Mouse (Mus musculus): ENCODE measurements around the gene Rhbdd3. TPM values are rescaled to one million over a fixed set of nuclear protein-coding genes. Genes with fewer than 3 reads are reported as not detected.

Rhbdd3 gene
- polyA plus RNA-seq, 1 experiment, result 22.1 TPM

DNA sequence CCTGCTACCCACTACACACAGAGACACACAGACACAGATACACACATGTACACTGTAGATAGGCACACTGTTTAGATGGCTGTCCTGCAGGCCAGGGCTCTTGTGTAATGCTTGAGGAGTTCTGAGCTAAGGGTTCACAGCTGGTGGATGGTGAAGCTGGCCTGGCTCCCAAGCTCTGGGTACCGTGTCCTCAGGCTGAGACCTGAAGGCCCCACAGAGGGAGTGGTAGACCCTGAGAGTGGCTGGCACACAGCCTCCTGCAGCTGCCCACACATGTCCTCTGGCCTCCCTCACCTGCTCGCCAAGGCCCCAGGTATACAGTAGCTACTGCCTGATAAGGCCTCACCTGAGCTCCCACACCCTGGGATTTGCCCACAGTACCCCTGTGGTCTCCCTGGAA is 43.2 kb downstream of the Rhbdd3 start:
- Histone ChIP-seq H3K27me3 (ENCODE audit: control insufficient read depth, insufficient read depth, low read length) (no peaks in the 10 kb centered on the region), H3K4me1 (ENCODE audit: control insufficient read depth, insufficient read depth, insufficient read length, low read length) (peaks cover 11% of the 10 kb centered on the region; the same call in 1 of the 2 replicates), H3K27ac (ENCODE audit: insufficient read depth, low read depth, low read length) (no peak overlapping the region), H3K4me3 (ENCODE audit: low read depth, low read length) (no peak overlapping the region), H3K36me3 (ENCODE audit: control insufficient read depth, insufficient read depth, low read length) (no peaks in the 10 kb centered on the region)
- WGBS, result 36% methylated on average over 2 of the region's 2 CpGs
- TF ChIP-seq CTCF (IDR thresholded peaks at IDR 0.05; ENCODE audit: extremely low read depth, insufficient read length, insufficient replicate concordance, low read depth, low read length) (no peak), POLR2A (IDR thresholded peaks at IDR 0.05; ENCODE audit: low read depth, low read length) (no peak)

DNA sequence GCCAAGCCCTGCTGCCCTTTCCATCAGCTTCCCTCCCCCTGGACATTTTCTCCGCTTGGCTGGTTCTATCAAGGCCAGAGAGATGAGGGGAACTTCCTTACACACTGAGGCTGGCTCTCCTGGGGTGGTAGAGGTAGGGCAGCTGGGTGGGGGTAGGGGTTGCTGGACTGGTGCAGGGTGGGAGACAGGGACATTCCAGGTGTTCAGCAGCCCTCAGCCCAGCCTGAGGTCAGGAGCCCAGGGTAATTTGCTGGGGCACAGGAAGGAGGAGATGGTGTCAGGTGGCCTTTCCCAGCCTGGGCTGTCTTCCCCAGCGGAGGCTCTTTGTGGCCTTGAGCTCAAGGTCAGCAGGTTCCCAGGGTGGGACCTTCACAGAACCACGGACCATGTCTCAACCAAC is 46.9 kb downstream of the Rhbdd3 start:
- no peaks in the 10 kb centered on the region for H3K27me3 ChIP-seq (ENCODE audit: control insufficient read depth, insufficient read depth, low read length)
- H3K36me3 ChIP-seq (ENCODE audit: control insufficient read depth, insufficient read depth, low read length), result no peaks in the 10 kb centered on the region
- TF ChIP-seq CTCF (IDR thresholded peaks at IDR 0.05; ENCODE audit: extremely low read depth, insufficient read length, insufficient replicate concordance, low read depth, low read length), result no peak
- TF ChIP-seq POLR2A (IDR thresholded peaks at IDR 0.05; ENCODE audit: low read depth, low read length), result no peak
- peaks cover 18% of the 10 kb centered on the region for H3K4me1 ChIP-seq (ENCODE audit: control insufficient read depth, insufficient read depth, insufficient read length, low read length)
- WGBS, result 85% methylated on average over 3 of the region's 3 CpGs
- no peak overlapping the region for H3K4me3 ChIP-seq (ENCODE audit: low read depth, low read length)
- H3K27ac ChIP-seq (ENCODE audit: insufficient read depth, low read depth, low read length), result no peak overlapping the region

DNA sequence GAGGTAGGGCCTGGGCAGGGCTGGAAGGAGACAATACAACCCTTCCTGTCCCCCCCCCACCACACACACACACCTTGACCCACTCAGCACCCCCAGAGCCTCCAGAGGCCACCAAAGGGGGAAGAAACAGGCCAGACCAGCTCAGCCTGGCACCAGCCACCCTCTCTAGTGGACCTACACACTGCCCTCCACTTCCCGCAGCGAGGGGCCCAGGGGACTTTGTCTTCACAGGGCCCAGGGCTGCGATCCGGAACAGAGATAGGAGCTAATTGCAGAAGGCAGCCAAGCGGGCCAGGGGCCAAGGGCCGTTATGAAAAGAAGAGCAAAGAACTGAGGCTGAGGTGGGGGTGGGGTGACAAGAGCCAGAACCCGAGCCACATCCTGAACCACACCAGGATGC is 50.5 kb downstream of the Rhbdd3 start:
- peak overlapping the region; percentile 17 for H3K27ac ChIP-seq (ENCODE audit: insufficient read depth, low read depth, low read length)
- H3K4me3 ChIP-seq (ENCODE audit: low read depth, low read length), result peak overlapping the region; percentile 5
- no peaks in the 10 kb centered on the region for H3K36me3 ChIP-seq (ENCODE audit: control insufficient read depth, insufficient read depth, low read length)
- H3K4me1 ChIP-seq (ENCODE audit: control insufficient read depth, insufficient read depth, insufficient read length, low read length), result peaks cover 16% of the 10 kb centered on the region
- 5% methylated on average over 7 of the region's 7 CpGs for WGBS
- TF ChIP-seq POLR2A (IDR thresholded peaks at IDR 0.05; ENCODE audit: low read depth, low read length) (no peak), CTCF (IDR thresholded peaks at IDR 0.05; ENCODE audit: extremely low read depth, insufficient read length, insufficient replicate concordance, low read depth, low read length) (no peak)
- H3K27me3 ChIP-seq (ENCODE audit: control insufficient read depth, insufficient read depth, low read length), result peaks cover 6% of the 10 kb centered on the region

DNA sequence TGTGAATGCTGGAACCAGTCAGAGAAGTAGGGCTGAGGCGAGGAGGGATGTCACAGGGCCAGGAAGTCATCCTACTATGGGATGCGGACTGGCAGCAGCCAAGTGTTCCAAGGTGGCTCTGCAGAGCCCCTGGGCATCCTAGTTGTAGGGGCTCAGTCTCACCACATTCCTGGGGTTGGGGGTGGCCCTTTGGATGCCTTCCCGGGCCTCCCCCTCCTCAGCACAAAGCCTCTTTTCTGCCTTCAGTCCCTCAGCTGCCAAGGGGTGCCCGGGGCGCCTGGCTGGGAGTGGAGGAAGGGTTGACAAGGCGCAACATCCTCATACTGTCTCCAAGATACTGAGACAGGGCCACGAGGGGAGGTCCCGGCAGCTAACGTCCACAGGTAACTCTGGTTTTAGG is 51.2 kb downstream of the Rhbdd3 start:
- Histone ChIP-seq H3K4me1 (ENCODE audit: control insufficient read depth, insufficient read depth, insufficient read length, low read length) (peaks cover 16% of the 10 kb centered on the region), H3K27ac (ENCODE audit: insufficient read depth, low read depth, low read length) (peak overlapping the region; percentile 17), H3K27me3 (ENCODE audit: control insufficient read depth, insufficient read depth, low read length) (peaks cover 6% of the 10 kb centered on the region), H3K4me3 (ENCODE audit: low read depth, low read length) (no peak overlapping the region), H3K36me3 (ENCODE audit: control insufficient read depth, insufficient read depth, low read length) (no peaks in the 10 kb centered on the region)
- TF ChIP-seq CTCF (IDR thresholded peaks at IDR 0.05; ENCODE audit: extremely low read depth, insufficient read length, insufficient replicate concordance, low read depth, low read length), result no peak
- no peak for TF ChIP-seq POLR2A (IDR thresholded peaks at IDR 0.05; ENCODE audit: low read depth, low read length)
- 82% methylated on average over 9 of the region's 9 CpGs for WGBS

DNA sequence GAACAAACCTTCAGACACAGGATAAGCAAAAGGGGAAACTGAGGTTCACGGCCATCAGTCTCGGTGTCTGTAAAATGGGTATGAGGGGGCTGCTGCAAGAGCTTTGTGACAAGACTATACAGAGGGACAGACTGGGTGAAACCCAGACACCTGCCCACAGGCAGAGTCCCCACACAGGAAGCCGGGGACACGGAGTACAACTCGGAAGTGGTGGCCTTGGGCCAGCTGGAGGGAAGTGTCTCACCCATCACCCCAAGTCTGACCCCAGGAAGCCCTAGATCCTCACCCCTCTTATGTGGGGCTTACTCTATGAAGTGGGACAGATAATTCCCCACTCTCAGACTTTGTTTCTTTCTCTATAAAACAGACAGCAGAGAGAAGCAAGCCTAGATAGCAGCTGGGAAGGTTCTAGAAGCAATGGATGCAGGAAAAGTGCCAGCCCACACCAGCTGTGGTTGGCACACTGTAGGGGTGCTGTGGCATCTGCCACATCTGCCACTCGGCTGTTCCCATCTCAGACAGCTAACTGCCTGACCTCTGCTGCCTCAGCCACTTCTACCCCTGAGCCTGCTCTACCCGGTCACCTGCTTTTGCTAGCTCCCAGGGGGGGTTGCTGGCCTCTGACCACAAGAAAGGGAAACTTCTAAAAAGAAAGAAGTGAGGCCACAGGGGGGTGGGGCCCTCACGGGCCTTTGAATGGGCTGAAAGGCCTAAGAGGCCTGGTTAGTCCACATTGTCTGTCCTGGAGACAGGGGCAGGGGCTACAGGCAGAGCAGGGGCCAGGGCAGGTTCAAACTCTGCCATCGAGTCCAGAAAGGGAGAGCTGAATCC is 51.9 kb downstream of the Rhbdd3 start:
- Histone ChIP-seq H3K27ac (ENCODE audit: insufficient read depth, low read depth, low read length) (peak overlapping the region; percentile 58), H3K36me3 (ENCODE audit: control insufficient read depth, insufficient read depth, low read length) (no peaks in the 10 kb centered on the region), H3K4me1 (ENCODE audit: control insufficient read depth, insufficient read depth, insufficient read length, low read length) (peaks cover 16% of the 10 kb centered on the region), H3K27me3 (ENCODE audit: control insufficient read depth, insufficient read depth, low read length) (peaks cover 6% of the 10 kb centered on the region), H3K4me3 (ENCODE audit: low read depth, low read length) (peak overlapping the region; percentile 19)
- TF ChIP-seq POLR2A (IDR thresholded peaks at IDR 0.05; ENCODE audit: low read depth, low read length) (no peak), CTCF (IDR thresholded peaks at IDR 0.05; ENCODE audit: extremely low read depth, insufficient read length, insufficient replicate concordance, low read depth, low read length) (no peak)
- 73% methylated on average over 9 of the region's 9 CpGs for WGBS

DNA sequence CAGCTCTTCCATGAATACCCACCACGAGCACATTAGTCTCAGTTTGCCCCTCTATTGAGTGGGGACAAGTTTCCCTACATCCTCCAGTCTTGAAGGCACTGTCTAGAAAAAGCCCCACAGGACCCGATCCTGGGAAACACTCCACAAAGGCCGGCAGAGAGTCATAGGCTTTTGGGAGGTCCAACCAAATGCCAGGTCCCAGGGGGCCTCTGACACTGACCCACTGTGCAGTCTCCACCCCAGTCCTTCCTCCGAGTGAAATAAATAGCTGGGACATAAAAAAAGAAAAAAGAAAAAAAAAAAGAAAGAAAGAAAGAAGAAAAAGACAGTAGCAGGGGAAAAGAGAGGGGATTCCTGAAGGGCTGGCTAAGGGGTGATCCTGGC is 52.5 kb downstream of the Rhbdd3 start:
- TF ChIP-seq CTCF (IDR thresholded peaks at IDR 0.05; ENCODE audit: extremely low read depth, insufficient read length, insufficient replicate concordance, low read depth, low read length), result no peak
- no peak for TF ChIP-seq POLR2A (IDR thresholded peaks at IDR 0.05; ENCODE audit: low read depth, low read length)
- H3K27me3 ChIP-seq (ENCODE audit: control insufficient read depth, insufficient read depth, low read length), result peaks cover 6% of the 10 kb centered on the region
- 81% methylated on average over 4 of the region's 4 CpGs for WGBS
- no peaks in the 10 kb centered on the region for H3K36me3 ChIP-seq (ENCODE audit: control insufficient read depth, insufficient read depth, low read length)
- H3K4me3 ChIP-seq (ENCODE audit: low read depth, low read length), result peak overlapping the region; percentile 67
- H3K4me1 ChIP-seq (ENCODE audit: control insufficient read depth, insufficient read depth, insufficient read length, low read length), result peaks cover 16% of the 10 kb centered on the region
- H3K27ac ChIP-seq (ENCODE audit: insufficient read depth, low read depth, low read length), result 0 out of 2 replicates have a peak overlapping the region, but pooled peaks have one; percentile 20

DNA sequence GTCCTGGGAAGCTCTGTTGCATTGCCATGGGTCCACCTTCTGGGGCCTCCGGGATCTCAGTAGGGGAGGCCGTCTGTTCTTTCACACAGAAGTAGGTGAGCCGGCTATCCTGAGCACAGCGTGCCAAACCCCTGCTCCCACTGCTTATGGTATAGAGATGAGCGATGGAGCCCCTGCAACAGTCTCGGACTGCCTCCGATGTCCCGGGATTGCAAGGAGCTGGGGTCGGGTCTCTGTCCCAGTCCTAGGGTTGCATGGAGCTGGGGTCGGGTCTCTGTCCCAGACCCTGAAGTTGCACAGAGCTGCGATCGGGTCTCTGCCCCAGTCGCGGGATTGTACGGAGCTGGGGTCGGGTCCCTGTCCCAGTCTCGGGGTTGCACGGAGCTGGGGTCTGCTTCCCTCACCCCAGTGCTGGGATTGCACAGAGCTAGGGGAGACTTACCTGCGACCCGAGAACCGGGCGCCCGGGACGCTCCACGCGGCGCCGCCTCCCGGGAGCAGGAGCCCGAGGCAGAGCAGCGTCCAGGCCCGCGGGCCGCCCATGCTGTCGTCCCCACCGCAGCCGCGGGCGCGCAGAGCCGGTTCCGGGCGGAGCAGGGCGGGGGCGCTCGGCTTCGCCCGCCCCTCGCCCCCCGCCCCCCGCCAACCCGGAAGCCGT is 53.1 kb downstream of the Rhbdd3 start, which contains the start of gene Emid1:
Gene Emid1, minus strand, starts transcription at position 578 of the 658 bp plus-strand sequence.
- TF ChIP-seq POLR2A (IDR thresholded peaks at IDR 0.05; ENCODE audit: low read depth, low read length), result no peak
- no peak for TF ChIP-seq CTCF (IDR thresholded peaks at IDR 0.05; ENCODE audit: extremely low read depth, insufficient read length, insufficient replicate concordance, low read depth, low read length)
- 3% methylated on average over 51 of the region's 53 CpGs for WGBS
- H3K27ac ChIP-seq (ENCODE audit: insufficient read depth, low read depth, low read length), result peak within 1 kb of the TSS; percentile 38; the same call in 1 of the 2 replicates
- peaks cover 16% of the 10 kb centered on the region for H3K4me1 ChIP-seq (ENCODE audit: control insufficient read depth, insufficient read depth, insufficient read length, low read length)
- peak within 1 kb of the TSS; percentile 67 for H3K4me3 ChIP-seq (ENCODE audit: low read depth, low read length)
- peaks cover 6% of the 10 kb centered on the region for H3K27me3 ChIP-seq (ENCODE audit: control insufficient read depth, insufficient read depth, low read length)
- no peaks in the 10 kb centered on the region for H3K36me3 ChIP-seq (ENCODE audit: control insufficient read depth, insufficient read depth, low read length)

Measured in small intestine, adult 2 months (tissue).